Comparison of ENCODE assay signal across 14 mouse cellular contexts in genomic region chr11:78664853-78665252, GRCm38 (mm10).
"Had no signal": no experiment of that assay in that cellular context is flagged by ENCODE, and none has a peak within 500 bp of the region (broad histone marks: within the 10 kb centered on the region; RNA-seq: fewer than 3 reads in every experiment).

No protein-coding gene starts in this region.

- DNase-seq: gastrocnemius, postnatal 14 days; gastrocnemius, postnatal 36 days; heart, adult 11 months; heart, adult 2 months; heart, postnatal 14 days; heart, postnatal 36 days; kidney, adult 11 months; kidney, adult 2 months; kidney, adult 9 months; kidney, postnatal 14 days; kidney, postnatal 36 days; liver had no signal

- ATAC-seq: hindbrain, postnatal 0 days; intestine, embryonic 16.5 days had no signal
